Mouse (Mus musculus) heart, postnatal 25 days (tissue): ENCODE measurements around the gene Hdac1. TPM values are rescaled to one million over a fixed set of nuclear protein-coding genes. Genes with fewer than 3 reads are reported as not detected.

Experiments
- DNase-seq: peaks from one replicate; pipeline ENCODE4 v3.0.0; 2022; ENCODE audit warnings: low spot score
- intact Hi-C: fragments of 180-260 bp; cut with DNase I; formaldehyde crosslinking; loops from one replicate; pipeline ENCODE4 v1.15.1; 2025
- total RNA-seq, 2 experiments: library from RNA; stranded (reverse); gene quantifications; 2 replicates each; pipeline ENCODE4 v1.2.3; 2021

Hdac1 gene
- total RNA-seq, result 10 to 100 TPM; 15.9 to 18.6 TPM

DNA sequence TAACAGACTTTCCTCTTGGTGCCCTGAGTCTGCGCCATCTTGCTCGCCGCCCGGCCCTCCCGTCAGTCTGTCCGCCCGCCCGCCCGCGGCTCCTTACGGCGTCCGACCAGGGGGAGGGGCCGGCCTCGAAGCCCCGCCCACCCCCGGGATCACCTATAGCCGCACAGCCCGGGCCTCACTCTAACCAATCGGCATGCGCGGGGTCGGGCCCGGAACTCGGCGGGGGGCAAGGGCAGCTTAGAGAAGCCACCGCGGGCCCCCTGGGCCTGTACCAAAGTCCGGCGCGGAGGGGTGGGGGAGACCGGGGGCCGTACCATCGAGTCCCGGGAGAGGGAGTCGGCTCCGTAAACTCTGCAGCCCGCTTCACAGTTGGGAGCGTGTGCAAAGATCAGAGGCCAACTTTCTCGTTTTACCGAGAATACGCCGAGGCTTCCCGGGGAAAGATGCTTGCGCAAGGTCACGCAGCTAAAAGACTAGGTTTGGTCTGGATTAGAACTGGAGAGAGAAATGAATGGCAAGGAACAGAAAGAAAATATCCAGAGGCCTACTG lies at the start of gene Hdac1:
Gene Hdac1 (minus strand): TSS at position 122 of the 550 bp plus-strand sequence.
- intact Hi-C loops, result no loop called here
- peak; percentile 97 for DNase-seq

DNA sequence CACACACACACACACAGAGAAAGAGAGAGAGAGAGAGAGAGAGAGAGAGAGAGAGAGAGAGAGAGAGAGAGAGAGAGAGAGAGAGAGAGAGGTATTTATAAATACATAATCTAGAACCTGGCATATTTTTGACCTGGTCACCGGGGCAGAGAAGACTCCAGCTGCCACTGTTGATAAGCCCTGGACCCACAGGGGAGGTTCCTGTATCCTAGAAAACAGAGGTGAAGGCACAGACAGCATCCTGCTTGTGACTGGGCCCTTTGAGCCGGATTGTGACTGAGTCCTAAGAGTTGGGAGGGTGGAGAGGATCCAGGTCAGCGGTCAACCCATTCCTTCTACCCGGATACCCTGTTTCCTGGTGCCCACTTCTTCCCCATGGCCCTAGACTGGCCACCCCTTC lies 46.4 kb upstream of the Hdac1 start:
- intact Hi-C loops, result no loop called here
- no peak for DNase-seq

- no peak for DNase-seq
Measured at GRCm38 (mm10) chr4:129586943-129587342, 44.4 kb upstream of the Hdac1 start.

DNA sequence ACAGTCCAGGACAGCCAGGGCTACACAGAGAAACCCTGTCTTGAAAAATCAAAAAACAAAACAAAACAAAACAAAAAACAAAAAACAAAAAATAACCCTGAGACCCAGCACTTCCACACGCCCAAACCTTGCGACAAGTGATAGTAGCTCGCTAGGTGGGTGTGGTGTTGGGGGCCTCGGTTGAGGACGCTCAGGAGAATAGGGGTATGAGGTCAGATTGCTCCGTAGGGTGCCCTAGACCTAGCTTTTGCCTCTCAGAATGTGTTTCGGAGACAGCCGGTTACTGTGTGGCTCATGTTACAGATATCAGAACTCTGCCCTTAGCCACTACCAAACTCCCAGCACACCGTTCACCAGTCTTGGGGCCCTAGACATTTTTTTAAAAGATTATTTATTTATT lies 43.3 kb upstream of the Hdac1 start:
- intact Hi-C loops, result loop anchor here (1.0 kb wide), 1 partner anchor 23 kb away; no protein-coding TSS in a partner anchor
- no peak for DNase-seq

More at GRCm38 (mm10) chr4:129586943-129587342, 44.4 kb upstream of the Hdac1 start:
- intact Hi-C loops, result no loop called here

DNA sequence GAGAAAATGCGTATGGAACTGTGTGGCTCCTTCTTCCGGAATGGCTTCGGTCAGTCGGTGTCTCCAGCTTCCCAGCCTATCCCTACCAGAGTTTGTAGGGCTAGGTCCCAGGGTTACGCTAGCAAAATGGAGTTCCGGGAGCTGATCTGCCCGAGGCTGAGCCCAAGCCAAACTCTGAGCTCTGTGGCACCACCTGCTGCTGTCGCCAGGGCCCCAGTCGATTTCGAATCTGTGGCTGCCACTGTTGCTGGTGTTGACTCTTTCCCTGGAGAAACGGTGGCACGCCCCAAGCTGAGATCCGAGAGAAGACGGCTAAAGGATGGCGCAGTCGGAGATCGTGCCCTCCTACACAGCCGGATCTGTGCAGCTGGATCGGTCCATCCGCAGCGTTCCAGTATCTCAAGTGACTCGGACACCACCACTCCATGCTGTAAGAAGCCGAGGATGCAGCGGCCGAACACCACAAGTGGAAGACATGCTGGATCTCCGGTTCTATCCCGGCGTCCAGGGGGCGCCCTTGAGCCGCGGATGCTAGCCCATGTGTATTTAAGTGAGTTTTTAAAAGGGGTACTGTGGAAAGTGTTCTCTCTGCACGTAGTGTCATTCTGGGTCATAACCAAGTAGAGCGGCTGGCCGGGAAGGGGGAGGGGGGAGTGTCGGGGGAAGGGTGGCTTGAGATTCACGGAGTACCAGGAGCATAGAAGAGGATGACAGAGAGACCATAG lies 42.5 kb upstream of the Hdac1 start:
- intact Hi-C loops, result loop anchor here (1.0 kb wide), 1 partner anchor 23 kb away; no protein-coding TSS in a partner anchor
- DNase-seq, result peak; percentile 71

- DNase-seq, result no peak
- intact Hi-C loops, result no loop called here
Measured at GRCm38 (mm10) chr4:129584370-129584769, 41.9 kb upstream of the Hdac1 start.

- no peak for DNase-seq
- intact Hi-C loops, result no loop called here
Measured at GRCm38 (mm10) chr4:129582251-129582650, 39.7 kb upstream of the Hdac1 start.

DNA sequence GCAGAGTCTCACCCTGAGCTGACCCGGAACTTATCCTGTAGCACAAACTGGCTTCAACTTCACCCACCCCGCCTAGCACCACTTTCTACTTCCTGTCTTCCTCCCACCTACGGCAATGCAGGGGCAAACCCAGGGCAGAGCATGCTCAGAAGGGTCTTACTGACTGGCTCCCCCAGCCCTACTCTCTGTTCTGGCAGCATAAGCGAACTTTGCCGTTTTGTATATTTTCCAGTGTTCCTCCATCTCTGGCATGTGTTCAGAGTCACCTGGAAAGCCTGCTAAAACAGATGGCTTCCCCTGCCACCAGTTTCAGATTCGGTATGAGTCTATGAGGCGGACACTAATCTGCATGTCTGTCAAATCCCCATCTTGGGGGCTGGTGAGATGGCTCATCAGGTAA lies 37.8 kb upstream of the Hdac1 start:
- no peak for DNase-seq
- intact Hi-C loops, result no loop called here

DNA sequence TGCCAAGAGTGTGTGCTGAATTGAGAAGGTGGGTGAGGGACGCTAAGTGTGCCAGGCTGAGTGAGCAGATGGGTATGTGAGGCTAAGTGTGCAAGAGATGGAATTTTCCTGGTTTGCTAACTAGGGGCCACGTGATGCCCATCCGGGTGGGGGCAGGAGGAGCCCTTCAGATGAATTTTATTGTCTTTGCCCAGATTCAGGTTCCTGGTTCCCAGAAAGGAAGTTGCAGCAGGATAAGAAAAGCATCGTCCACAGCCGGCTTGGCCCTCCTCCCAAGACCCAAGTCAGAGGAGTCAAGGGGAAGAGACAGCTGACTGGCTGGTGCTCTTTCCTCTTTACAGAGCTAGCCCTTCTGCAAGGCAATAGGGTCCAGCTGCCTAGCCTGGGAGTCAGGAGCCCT lies 36.0 kb upstream of the Hdac1 start, which contains the start of gene Fam167b:
Gene Fam167b (minus strand): TSS at position 84 of the 400 bp plus-strand sequence.
- intact Hi-C loops, result no loop called here
- DNase-seq, result no peak

GRCm38 (mm10) chr4:129577688-129578087 lies 35.2 kb upstream of the Hdac1 start:
- intact Hi-C loops, result no loop called here
- DNase-seq, result no peak

- peak; percentile 47 for DNase-seq
- intact Hi-C loops, result no loop called here
Measured at GRCm38 (mm10) chr4:129576863-129577491, 34.5 kb upstream of the Hdac1 start.

- DNase-seq, result no peak
- intact Hi-C loops, result no loop called here
Measured at GRCm38 (mm10) chr4:129575171-129575844, 32.8 kb upstream of the Hdac1 start.

DNA sequence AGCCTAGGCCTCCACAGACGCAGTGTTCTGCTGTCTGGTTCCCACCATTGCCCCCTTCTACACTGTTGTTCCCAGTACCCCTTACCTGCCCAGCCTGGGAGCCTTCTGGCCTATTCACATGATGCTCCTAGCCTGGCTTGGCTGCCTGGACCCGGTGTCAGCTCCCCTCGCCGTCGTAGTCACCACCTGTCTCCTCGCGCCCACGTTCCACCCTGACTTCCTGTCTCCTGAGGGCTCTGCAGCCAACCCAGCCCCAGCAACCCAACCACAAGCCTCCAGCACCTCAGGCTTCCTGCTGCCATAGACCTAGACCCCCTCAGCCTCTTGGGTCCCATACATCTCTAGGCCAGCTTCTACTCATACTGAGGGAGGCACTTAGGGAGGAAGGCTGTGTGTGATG lies 30.9 kb upstream of the Hdac1 start, which contains the start of gene Lck:
Gene Lck (minus strand): TSS at position 212 of the 400 bp plus-strand sequence.
- no peak for DNase-seq
- intact Hi-C loops, result no loop called here

DNA sequence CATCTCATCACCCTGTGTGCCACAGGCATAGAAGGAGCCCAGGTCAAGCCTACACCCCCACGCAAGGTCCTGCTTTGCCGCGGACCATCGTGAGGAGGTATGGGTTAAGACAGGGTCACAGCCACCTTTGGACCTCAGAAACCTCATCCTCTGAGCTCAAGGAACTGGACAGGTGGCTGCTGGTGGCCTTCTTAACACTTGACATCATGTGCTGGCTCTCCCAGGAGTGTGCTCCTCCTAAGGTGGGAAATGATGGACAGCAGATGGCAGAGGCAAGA lies 30.5 kb upstream of the Hdac1 start:
- intact Hi-C loops, result no loop called here
- DNase-seq, result no peak

DNA sequence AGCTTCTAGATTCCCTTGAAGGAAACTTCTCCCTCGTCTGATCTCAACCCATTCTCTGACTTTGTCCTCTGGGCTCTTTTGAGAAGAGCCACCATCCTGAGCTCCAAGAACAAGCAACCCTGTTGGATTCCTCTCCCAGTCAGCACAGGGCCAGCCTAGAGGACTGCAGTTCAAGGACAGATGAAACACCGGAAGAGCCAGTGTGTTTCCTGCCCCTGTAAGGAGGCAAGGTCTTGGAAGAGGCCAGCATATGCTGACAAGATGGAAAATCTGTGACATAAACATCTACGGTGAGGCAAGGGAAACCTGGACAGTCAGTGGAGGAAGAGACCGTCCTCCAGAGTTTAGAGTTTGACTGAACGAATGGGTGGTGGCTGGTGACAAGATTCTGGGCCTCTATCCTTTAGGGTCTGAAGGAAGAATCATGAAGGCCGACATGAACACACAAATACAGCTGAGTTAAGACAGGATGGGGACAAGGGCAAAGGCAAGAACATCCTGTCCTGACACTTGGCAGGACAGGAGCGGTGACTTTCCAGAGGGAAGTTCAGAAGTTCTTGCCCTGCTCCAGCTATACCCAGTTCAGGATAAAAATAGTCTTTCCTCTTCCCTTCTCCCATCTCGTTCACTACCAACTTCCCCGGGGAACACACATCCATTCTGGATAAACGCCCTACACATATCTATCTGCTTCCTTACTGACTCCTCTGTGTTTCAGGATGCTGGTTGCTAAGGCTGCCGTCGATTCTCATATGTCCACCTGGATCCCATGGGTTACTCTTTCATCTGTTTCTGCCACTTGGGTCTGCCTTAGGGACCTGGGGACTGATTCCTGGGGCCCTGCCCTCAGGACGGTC lies 30.0 kb upstream of the Hdac1 start:
- intact Hi-C loops, result no loop called here
- DNase-seq, result no peak

DNA sequence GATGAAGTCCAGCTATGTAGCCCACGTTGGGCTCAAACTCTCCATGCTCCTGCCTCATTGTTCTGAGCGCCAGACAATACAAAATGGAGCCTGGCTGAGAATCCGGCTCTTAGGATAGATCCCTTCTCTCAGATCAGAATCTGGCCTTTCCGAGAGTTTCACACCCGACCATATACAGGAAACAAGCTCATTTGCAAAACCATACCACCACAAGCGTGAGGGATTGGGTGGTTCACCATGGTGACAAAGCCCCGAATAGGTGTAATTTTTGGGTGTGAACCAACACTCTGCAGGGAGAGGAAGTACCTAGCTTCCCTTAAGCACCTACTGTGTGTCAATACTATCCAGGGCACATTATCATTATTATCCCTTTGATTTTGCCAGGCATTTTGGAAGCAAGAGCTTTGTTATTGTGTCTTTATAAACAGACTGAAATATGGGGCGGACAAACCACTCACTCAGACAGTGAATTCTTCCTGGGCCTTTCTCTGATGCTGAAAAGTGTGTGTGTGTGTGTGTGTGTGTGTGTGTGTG lies 29.1 kb upstream of the Hdac1 start:
- intact Hi-C loops, result no loop called here
- DNase-seq, result no peak

DNA sequence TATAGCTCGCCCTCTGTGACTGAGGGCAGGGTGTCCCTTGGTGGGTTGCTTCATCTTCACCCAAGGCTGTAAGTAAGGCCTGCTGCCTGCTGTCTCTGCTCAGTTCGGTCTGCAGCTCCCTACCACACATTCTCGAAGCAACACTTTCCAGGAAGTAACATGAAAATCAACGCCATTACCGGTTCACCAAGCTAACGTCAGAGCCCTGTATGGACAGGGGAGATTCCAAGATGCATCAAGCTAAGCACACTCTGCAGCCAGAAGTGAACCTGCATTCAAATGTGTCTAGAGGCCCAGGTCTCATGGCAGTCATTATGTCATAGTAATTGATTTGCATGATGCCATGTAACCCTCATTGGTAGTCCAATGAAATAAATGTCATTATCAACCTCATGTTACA lies 27.5 kb upstream of the Hdac1 start:
- no peak for DNase-seq
- intact Hi-C loops, result no loop called here

GRCm38 (mm10) chr4:129568366-129568765 lies 25.9 kb upstream of the Hdac1 start:
- DNase-seq, result no peak
- intact Hi-C loops, result no loop called here

DNA sequence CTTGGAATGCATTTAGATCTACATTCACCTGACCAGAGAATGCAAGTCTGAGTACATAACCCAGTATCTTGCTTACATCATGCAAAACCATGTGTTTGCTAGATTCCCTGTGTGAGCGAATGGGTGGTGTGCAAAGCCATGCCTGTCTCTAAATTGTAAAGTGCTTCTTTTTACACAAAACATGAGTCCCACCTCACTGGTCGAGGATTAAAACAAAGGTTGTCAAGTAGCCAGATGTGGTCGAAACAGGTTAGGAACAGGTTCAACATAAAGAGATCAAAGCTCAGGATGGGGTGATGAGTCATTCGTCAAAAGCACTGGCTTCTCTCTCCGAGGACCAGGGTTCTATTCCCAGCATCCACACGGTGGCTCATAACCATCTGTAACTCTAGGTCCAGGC lies 22.6 kb upstream of the Hdac1 start:
- DNase-seq, result no peak
- intact Hi-C loops, result no loop called here

DNA sequence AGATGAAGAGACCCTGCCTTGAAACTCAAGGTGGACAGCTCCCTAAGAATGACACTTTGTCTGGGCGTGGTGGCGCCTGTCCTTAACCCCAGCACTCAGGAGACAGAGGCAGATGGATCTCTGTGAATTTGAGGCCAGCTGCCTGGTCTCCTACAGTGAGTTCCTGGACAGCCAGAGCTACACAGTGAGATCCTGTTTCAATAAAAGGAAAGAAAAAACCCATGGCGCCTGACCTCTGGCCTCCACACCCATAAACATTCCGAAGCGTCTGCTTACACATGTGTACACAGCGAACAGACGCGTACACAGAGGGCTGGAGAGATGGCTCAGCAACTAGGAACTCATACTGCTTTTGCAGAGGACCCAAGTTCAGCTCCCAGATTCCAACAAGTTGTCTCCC lies 21.2 kb upstream of the Hdac1 start:
- intact Hi-C loops, result no loop called here
- DNase-seq, result no peak
